Mouse (Mus musculus): Measurements from ENCODE around the gene Aldh1b1. TPM values are rescaled to one million over a fixed set of nuclear protein-coding genes. Genes with fewer than 3 reads are reported as not detected.
A peak's percentile ranks its signal among the peaks of the same experiment; 100 is the strongest.

Aldh1b1 gene
- total and polyA plus RNA-seq, 2 experiments from 2014 or later = 17.6 to 22.6 TPM

DNA sequence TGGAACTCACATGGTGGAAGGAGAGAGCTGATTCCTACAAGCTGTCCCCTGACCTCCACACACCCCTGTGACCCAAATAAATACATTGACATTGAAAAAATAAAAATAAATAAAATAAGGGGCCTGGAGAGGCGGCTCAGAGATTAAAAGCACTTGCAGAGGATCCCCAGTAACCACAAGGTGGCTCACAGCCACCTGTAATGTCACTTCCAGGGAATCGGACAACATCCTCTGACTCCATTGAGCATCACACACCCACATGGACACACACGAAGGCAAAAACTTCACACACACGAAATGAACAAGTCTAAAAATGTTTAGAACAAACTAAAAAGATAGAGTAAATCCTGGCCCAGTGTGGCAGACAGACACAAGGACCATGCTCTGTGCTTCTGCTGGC, 12.1 kb upstream of the Aldh1b1 start:
- DNase-seq (ENCODE audit: low spot score) (no peak), ATAC-seq (ENCODE audit: low FRiP score) (no peak)
- no peak overlapping the region for H3K4me3 ChIP-seq (ENCODE audit: low read depth, low read length)
- no peaks in the 10 kb centered on the region for H3K4me1 ChIP-seq (ENCODE audit: insufficient read depth, low read length)
- no peak overlapping the region for H3K27ac ChIP-seq (ENCODE audit: low read depth, low read length)
- WGBS = 43% methylated on average over 4 of the region's 4 CpGs
- H3K9ac ChIP-seq (replicated peaks; ENCODE audit: low read length, poor library complexity, severe bottlenecking) = no peak overlapping the region
- TF ChIP-seq CTCF (IDR thresholded peaks at IDR 0.05) = peak; percentile 54
- H3K9me3 ChIP-seq (ENCODE audit: low read length) = no peaks in the 10 kb centered on the region
- 0 out of 2 replicates have a peak, but pooled peaks cover 5% of the 10 kb centered on the region for H3K27me3 ChIP-seq (ENCODE audit: insufficient read depth, low read length)
- H3K36me3 ChIP-seq (ENCODE audit: insufficient read depth, low read length) = no peaks in the 10 kb centered on the region
- no peak overlapping the region for H3K4me2 ChIP-seq (ENCODE audit: low read depth, low read length, poor library complexity, severe bottlenecking)

DNA sequence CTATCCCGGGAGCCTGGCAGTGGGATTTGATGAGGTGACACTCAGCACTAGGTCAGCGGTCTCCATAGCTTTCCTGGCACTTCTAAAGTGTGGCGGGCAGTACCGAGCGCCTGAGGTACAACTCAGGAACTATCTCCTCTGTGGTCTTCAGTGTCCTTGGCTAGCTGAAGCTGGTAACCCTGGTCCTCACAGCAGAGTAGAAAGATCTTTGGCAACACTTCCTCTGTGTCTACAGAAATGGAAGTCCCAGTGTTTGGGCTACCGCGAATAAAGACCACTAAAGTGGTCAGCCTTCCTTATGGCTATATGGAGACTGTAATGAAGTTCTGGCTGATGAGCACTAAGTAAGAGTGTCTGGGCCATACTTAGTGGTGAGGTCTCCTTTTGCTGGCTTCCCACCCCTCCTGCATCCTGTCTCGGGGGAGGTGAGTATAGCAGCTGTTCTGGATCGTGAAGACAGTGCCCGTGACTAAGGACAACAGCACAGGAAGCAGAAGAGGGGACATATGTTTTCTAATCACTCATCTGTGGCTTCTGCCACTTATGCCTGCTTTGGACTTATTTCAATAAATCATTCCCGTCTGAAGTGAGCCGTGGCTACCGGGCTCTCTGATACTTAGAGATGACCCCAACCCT, 10.3 kb upstream of the Aldh1b1 start:
- no peak for TF ChIP-seq CTCF (IDR thresholded peaks at IDR 0.05)
- Histone ChIP-seq H3K4me2 (ENCODE audit: low read depth, low read length, poor library complexity, severe bottlenecking) (no peak overlapping the region), H3K36me3 (ENCODE audit: insufficient read depth, low read length) (no peaks in the 10 kb centered on the region), H3K4me1 (ENCODE audit: insufficient read depth, low read length) (no peaks in the 10 kb centered on the region), H3K9ac (replicated peaks; ENCODE audit: low read length, poor library complexity, severe bottlenecking) (no peak overlapping the region), H3K27me3 (ENCODE audit: insufficient read depth, low read length) (no peaks in the 10 kb centered on the region), H3K27ac (ENCODE audit: low read depth, low read length) (no peak overlapping the region), H3K4me3 (ENCODE audit: low read depth, low read length) (no peak overlapping the region), H3K9me3 (ENCODE audit: low read length) (no peaks in the 10 kb centered on the region)
- DNase-seq (ENCODE audit: low spot score) = no peak
- WGBS = 87% methylated on average over 13 of the region's 13 CpGs
- ATAC-seq (ENCODE audit: low FRiP score) = no peak

DNA sequence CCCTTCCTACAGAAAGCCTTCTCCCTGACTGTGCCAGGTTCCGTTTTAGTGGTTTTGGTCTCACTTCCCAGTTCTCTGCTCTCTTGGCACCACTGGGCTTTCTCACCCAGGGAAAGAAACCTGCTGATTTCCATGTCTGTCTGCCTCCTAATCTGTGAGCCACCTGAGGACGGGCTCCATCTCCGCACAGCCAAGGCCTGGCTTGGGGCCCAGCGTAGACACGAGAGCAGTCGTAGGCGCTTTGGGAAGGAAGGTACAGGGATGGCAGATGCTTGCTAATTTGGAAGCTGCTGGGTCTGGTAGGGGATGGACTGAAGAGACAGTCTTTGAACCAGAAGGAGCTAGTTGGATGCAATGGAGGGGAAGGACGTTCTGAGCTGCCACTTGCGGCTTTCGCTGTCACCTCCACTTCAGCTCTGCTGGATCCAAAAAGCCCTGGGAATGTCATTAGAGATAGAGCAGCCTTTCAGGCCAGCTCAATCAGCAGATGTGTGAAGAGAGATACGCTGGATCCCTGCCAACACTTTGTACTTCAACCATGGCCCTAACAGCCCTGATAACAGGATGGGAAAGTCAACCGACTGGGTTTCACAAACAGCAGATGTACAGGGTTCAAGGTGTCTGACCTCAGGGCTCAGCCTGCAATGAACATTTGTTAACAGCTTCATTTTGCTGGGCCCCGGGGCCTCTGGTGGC, 9.4 kb upstream of the Aldh1b1 start:
- Histone ChIP-seq H3K4me3 (ENCODE audit: low read depth, low read length) (no peak overlapping the region), H3K27me3 (ENCODE audit: insufficient read depth, low read length) (no peaks in the 10 kb centered on the region), H3K9ac (replicated peaks; ENCODE audit: low read length, poor library complexity, severe bottlenecking) (no peak overlapping the region), H3K4me2 (ENCODE audit: low read depth, low read length, poor library complexity, severe bottlenecking) (no peak overlapping the region), H3K27ac (ENCODE audit: low read depth, low read length) (no peak overlapping the region), H3K9me3 (ENCODE audit: low read length) (no peaks in the 10 kb centered on the region), H3K36me3 (ENCODE audit: insufficient read depth, low read length) (no peaks in the 10 kb centered on the region), H3K4me1 (ENCODE audit: insufficient read depth, low read length) (no peaks in the 10 kb centered on the region)
- no peak for TF ChIP-seq CTCF (IDR thresholded peaks at IDR 0.05)
- DNase-seq (ENCODE audit: low spot score) = peak; percentile 74
- ATAC-seq (ENCODE audit: low FRiP score) = no peak
- 61% methylated on average over 13 of the region's 13 CpGs for WGBS

DNA sequence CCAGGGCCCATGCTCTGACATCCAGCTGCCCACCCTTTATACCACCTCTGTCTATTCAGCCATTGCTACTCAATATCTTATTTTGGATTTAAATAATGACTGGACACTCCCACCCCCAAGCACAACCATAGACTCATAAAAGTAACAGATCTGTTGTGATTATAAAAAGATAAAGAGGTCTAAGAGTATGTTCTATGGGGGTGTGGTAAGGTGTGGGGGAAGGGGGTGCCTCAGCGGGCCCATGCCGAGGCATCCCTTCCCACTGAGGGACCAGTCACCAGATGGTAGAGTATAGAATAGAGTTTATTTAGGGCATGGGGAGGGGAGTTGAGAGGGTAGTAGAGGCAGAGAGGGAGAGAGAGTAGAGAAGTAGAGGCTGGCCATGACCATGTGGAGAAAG, 8.8 kb upstream of the Aldh1b1 start:
- 94% methylated on average over 2 of the region's 2 CpGs for WGBS
- TF ChIP-seq CTCF (IDR thresholded peaks at IDR 0.05) = no peak
- Histone ChIP-seq H3K27me3 (ENCODE audit: insufficient read depth, low read length) (no peaks in the 10 kb centered on the region), H3K4me3 (ENCODE audit: low read depth, low read length) (no peak overlapping the region), H3K9ac (replicated peaks; ENCODE audit: low read length, poor library complexity, severe bottlenecking) (no peak overlapping the region), H3K4me1 (ENCODE audit: insufficient read depth, low read length) (no peaks in the 10 kb centered on the region), H3K4me2 (ENCODE audit: low read depth, low read length, poor library complexity, severe bottlenecking) (no peak overlapping the region), H3K36me3 (ENCODE audit: insufficient read depth, low read length) (no peaks in the 10 kb centered on the region), H3K27ac (ENCODE audit: low read depth, low read length) (no peak overlapping the region), H3K9me3 (ENCODE audit: low read length) (no peaks in the 10 kb centered on the region)
- DNase-seq (ENCODE audit: low spot score) (no peak), ATAC-seq (ENCODE audit: low FRiP score) (no peak)

DNA sequence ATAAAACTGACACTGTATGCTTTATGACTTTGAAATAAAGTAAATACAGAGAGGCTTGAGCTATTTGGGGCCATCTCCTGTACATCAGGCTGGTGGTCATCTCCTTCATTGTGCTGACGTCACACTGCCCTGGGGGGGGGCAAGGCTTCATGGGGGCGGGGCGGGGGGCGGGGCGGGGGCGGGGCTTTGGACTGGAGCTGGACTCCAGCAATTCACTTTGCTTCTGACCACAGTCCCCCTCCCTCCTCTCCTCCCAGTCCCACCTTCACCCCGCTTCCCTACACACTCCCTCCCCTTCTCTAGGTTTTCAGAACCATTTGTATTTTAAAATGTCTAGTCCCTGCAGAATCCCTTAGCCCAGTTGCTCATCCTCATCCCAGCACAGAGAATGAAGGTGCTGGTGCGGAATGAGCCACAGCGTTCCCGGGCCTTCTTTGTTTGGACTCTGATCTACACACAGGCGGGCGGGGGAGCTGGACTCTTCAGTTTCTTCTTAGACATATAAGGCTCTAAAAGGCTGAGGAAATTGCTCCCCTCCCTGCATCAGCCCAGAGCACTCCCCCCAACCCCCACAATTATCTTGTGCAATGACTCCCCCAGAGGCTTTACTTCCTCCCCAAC, 3.5 kb upstream of the Aldh1b1 start:
- no peak for TF ChIP-seq CTCF (IDR thresholded peaks at IDR 0.05)
- Histone ChIP-seq H3K27me3 (ENCODE audit: insufficient read depth, low read length) (no peaks in the 10 kb centered on the region), H3K9ac (replicated peaks; ENCODE audit: low read length, poor library complexity, severe bottlenecking) (0 out of 2 replicates have a peak overlapping the region, but pooled peaks have one; percentile 8), H3K9me3 (ENCODE audit: low read length) (no peaks in the 10 kb centered on the region), H3K4me2 (ENCODE audit: low read depth, low read length, poor library complexity, severe bottlenecking) (peak overlapping the region; percentile 45), H3K27ac (ENCODE audit: low read depth, low read length) (no peak overlapping the region), H3K4me1 (ENCODE audit: insufficient read depth, low read length) (peaks cover 5% of the 10 kb centered on the region; the same call in 1 of the 2 replicates), H3K4me3 (ENCODE audit: low read depth, low read length) (no peak overlapping the region), H3K36me3 (ENCODE audit: insufficient read depth, low read length) (no peaks in the 10 kb centered on the region)
- 3% methylated on average over 12 of the region's 12 CpGs for WGBS
- DNase-seq (ENCODE audit: low spot score) = no peak
- 0 out of 2 replicates have a peak, but pooled peaks have one; percentile 25 for ATAC-seq (ENCODE audit: low FRiP score)

DNA sequence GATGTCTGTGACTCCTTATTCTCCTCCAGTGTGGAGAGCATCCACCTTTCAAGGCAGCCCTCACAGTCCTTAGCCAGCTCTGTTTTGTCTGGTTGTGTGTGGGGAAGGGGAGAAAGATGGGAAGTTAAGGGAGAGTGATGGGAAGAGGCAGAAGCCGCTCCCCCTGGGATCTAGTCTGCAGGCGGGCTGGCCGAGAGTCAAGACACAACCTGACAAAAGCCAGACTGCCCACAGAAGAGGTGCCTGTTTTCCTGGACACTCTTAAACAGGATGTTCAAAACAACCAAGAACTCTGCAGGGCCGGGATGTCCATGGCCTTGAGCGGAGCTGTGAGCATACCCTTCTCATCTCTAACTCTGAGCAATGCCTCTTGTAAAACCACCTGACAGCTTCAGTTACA, 2.1 kb upstream of the Aldh1b1 start:
- H3K27ac ChIP-seq (ENCODE audit: low read depth, low read length) = no peak overlapping the region
- H3K4me2 ChIP-seq (ENCODE audit: low read depth, low read length, poor library complexity, severe bottlenecking) = no peak overlapping the region
- H3K4me3 ChIP-seq (ENCODE audit: low read depth, low read length) = no peak overlapping the region
- H3K27me3 ChIP-seq (ENCODE audit: insufficient read depth, low read length) = no peaks in the 10 kb centered on the region
- DNase-seq (ENCODE audit: low spot score) = no peak
- no peak for TF ChIP-seq CTCF (IDR thresholded peaks at IDR 0.05)
- H3K9me3 ChIP-seq (ENCODE audit: low read length) = no peaks in the 10 kb centered on the region
- H3K36me3 ChIP-seq (ENCODE audit: insufficient read depth, low read length) = no peaks in the 10 kb centered on the region
- H3K4me1 ChIP-seq (ENCODE audit: insufficient read depth, low read length) = peaks cover 5% of the 10 kb centered on the region; the same call in 1 of the 2 replicates
- WGBS = 85% methylated on average over 5 of the region's 5 CpGs
- H3K9ac ChIP-seq (replicated peaks; ENCODE audit: low read length, poor library complexity, severe bottlenecking) = no peak overlapping the region
- ATAC-seq (ENCODE audit: low FRiP score) = no peak

Data from midbrain, postnatal 0 days (tissue).